Mouse (Mus musculus) CH12.LX (cell line): Measurements from ENCODE around the gene Pogz. TPM values are rescaled to one million over a fixed set of nuclear protein-coding genes. Genes with fewer than 3 reads are reported as not detected.

Source experiments
- DNase-seq: peaks from one replicate; pipeline ENCODE4 v3.0.0-alpha.2; 2013; ENCODE audit errors: extremely low read depth
- H3K27ac ChIP-seq: 2 replicates; pipeline ENCODE4 v1.5.1; 2012; ENCODE audit warnings: low read depth, mild to moderate bottlenecking, control low read depth, moderate library complexity; ENCODE audit not compliant: insufficient read depth
- H3K27me3 ChIP-seq: replicated peaks from 2 replicates; pipeline ENCODE3; 2012; ENCODE audit warnings: inconsistent platforms
- H3K36me3 ChIP-seq, 2 experiments: replicated peaks in 1 of 2; 2 replicates each; pipeline versions ENCODE3 to v1.6.1; 2012; ENCODE audit warnings: inconsistent platforms in 1 of 2, low read length in 1 of 2, mild to moderate bottlenecking in 1 of 2, mixed read lengths in 1 of 2, moderate library complexity in 1 of 2; ENCODE audit not compliant: control insufficient read depth in 1 of 2, insufficient read depth in 1 of 2
- H3K4me1 ChIP-seq, 2 experiments: 2 replicates each; pipeline ENCODE4 v1.6.1; 2012; ENCODE audit warnings: inconsistent platforms in 1 of 2, moderate library complexity in 1 of 2; ENCODE audit not compliant: insufficient read depth in 2 of 2, control insufficient read depth in 1 of 2
- H3K4me2 ChIP-seq: 2 replicates; pipeline ENCODE4 v1.6.1; 2012; ENCODE audit warnings: low read depth, mild to moderate bottlenecking, control low read depth; ENCODE audit not compliant: poor library complexity, insufficient read depth, severe bottlenecking
- H3K4me3 ChIP-seq, 3 experiments: fragments of 150-350 bp in 1 of 3; sonication (generic) in 1 of 3; replicated peaks in 1 of 3; 2 replicates each; pipeline versions ENCODE3 to v1.5.1; 2011 to 2012; ENCODE audit warnings: low read depth in 2 of 3, low read length in 2 of 3, mild to moderate bottlenecking in 2 of 3, moderate library complexity in 2 of 3, control low read depth in 1 of 3, improper control_type of control experiment in 1 of 3, inconsistent platforms in 1 of 3, mixed read lengths in 1 of 3; ENCODE audit not compliant: poor library complexity in 1 of 3
- H3K79me2 ChIP-seq: replicated peaks from 2 replicates; pipeline ENCODE4 v1.6.1; 2012; ENCODE audit warnings: mild to moderate bottlenecking, moderate library complexity; ENCODE audit not compliant: control insufficient read depth, poor library complexity, insufficient read depth, severe bottlenecking; ENCODE audit errors: extremely low read depth
- H3K9ac ChIP-seq: 2 replicates; pipeline ENCODE4 v1.6.1; 2012; ENCODE audit warnings: low read depth, mild to moderate bottlenecking, control low read depth, moderate library complexity; ENCODE audit not compliant: insufficient read depth
- H3K9me3 ChIP-seq: replicated peaks from 2 replicates; pipeline ENCODE3; 2012; ENCODE audit warnings: low read length, inconsistent platforms, mixed read lengths
- CHD1 ChIP-seq: IDR thresholded peaks from 2 replicates; pipeline ENCODE4 v1.6.1; 2012; ENCODE audit warnings: low read depth, low read length, improper control_type of control experiment, inconsistent platforms
- CTCF ChIP-seq, 2 experiments: IDR thresholded peaks in 1 of 2; conservative IDR thresholded peaks in 1 of 2; 2 replicates each; pipeline ENCODE4 v1.5.1; 2011 to 2012; ENCODE audit warnings: low read depth in 2 of 2, low read length in 2 of 2, improper control_type of control experiment in 1 of 2, inconsistent platforms in 1 of 2, mild to moderate bottlenecking in 1 of 2, moderate library complexity in 1 of 2
- E2F4 ChIP-seq: IDR thresholded peaks from 2 replicates; pipeline ENCODE4 v1.6.1; 2011; ENCODE audit warnings: low read depth, low read length, improper control_type of control experiment; ENCODE audit not compliant: insufficient replicate concordance
- ELF1 ChIP-seq: IDR thresholded peaks from 2 replicates; pipeline ENCODE4 v1.6.1; 2014; ENCODE audit warnings: low read depth, mild to moderate bottlenecking, inconsistent platforms, low read length, improper control_type of control experiment
- EP300 ChIP-seq: IDR thresholded peaks from 2 replicates; pipeline ENCODE4 v1.6.1; 2011; ENCODE audit warnings: low read length, improper control_type of control experiment
- ETS1 ChIP-seq: conservative IDR thresholded peaks from 2 replicates; pipeline ENCODE4 v1.6.1; 2012; ENCODE audit warnings: low read depth, mild to moderate bottlenecking, inconsistent platforms, low read length, improper control_type of control experiment, moderate library complexity
- HCFC1 ChIP-seq: IDR thresholded peaks from 2 replicates; pipeline ENCODE4 v1.6.1; 2012; ENCODE audit warnings: low read depth, mild to moderate bottlenecking, inconsistent platforms, low read length, improper control_type of control experiment
- JUND ChIP-seq: conservative IDR thresholded peaks from 2 replicates; pipeline ENCODE4 v1.6.1; 2011; ENCODE audit warnings: low read depth, low read length, improper control_type of control experiment
- KAT2A ChIP-seq: IDR thresholded peaks from 2 replicates; pipeline ENCODE4 v1.6.1; 2012; ENCODE audit warnings: low read length, improper control_type of control experiment, inconsistent platforms; ENCODE audit not compliant: insufficient replicate concordance
- MAX ChIP-seq: IDR thresholded peaks from 2 replicates; pipeline ENCODE4 v1.6.1; 2011; ENCODE audit warnings: low read length, improper control_type of control experiment
- MEF2A ChIP-seq: IDR thresholded peaks from 2 replicates; pipeline ENCODE4 v1.6.1; 2014; ENCODE audit warnings: low read depth, mild to moderate bottlenecking, inconsistent platforms, low read length, improper control_type of control experiment, borderline replicate concordance
- MYC ChIP-seq: IDR thresholded peaks from 2 replicates; pipeline ENCODE4 v1.6.1; 2011; ENCODE audit warnings: low read depth, mild to moderate bottlenecking, improper control_type of control experiment, low read length
- NELFE ChIP-seq: IDR thresholded peaks from 2 replicates; pipeline ENCODE4 v1.6.1; 2011; ENCODE audit warnings: low read depth, low read length, improper control_type of control experiment
- NRF1 ChIP-seq: IDR thresholded peaks from 2 replicates; pipeline ENCODE4 v1.6.1; 2014; ENCODE audit warnings: low read depth, mild to moderate bottlenecking, inconsistent platforms, low read length, improper control_type of control experiment, moderate library complexity
- PAX5 ChIP-seq: IDR thresholded peaks from 2 replicates; pipeline ENCODE4 v1.6.1; 2012; ENCODE audit warnings: low read length, inconsistent platforms, mixed read lengths
- POLR2A ChIP-seq: IDR thresholded peaks from 2 replicates; pipeline ENCODE4 v1.6.1; 2011; ENCODE audit warnings: low read depth, mild to moderate bottlenecking, improper control_type of control experiment, low read length
- POLR2AphosphoS2 ChIP-seq: IDR thresholded peaks from 2 replicates; pipeline ENCODE4 v1.6.1; 2011; ENCODE audit warnings: low read depth, low read length, improper control_type of control experiment
- RAD21 ChIP-seq: IDR thresholded peaks from 2 replicates; pipeline ENCODE4 v1.6.1; 2011; ENCODE audit warnings: low read depth, mild to moderate bottlenecking, low read length, improper control_type of control experiment, moderate library complexity
- RCOR1 ChIP-seq: conservative IDR thresholded peaks from 2 replicates; pipeline ENCODE4 v1.6.1; 2012; ENCODE audit warnings: low read depth, mild to moderate bottlenecking, inconsistent platforms, low read length, improper control_type of control experiment
- SMC3 ChIP-seq: IDR thresholded peaks from 2 replicates; pipeline ENCODE4 v1.6.1; 2011; ENCODE audit warnings: low read depth, low read length, improper control_type of control experiment
- TBP ChIP-seq: conservative IDR thresholded peaks from 2 replicates; pipeline ENCODE4 v1.6.1; 2011; ENCODE audit warnings: low read depth, low read length, improper control_type of control experiment
- TCF12 ChIP-seq: IDR thresholded peaks from 2 replicates; pipeline ENCODE4 v1.6.1; 2014; ENCODE audit warnings: low read depth, mild to moderate bottlenecking, inconsistent platforms, low read length, improper control_type of control experiment
- UBTF ChIP-seq: IDR thresholded peaks from 2 replicates; pipeline ENCODE4 v1.6.1; 2012; ENCODE audit warnings: low read depth, mild to moderate bottlenecking, inconsistent platforms, low read length, improper control_type of control experiment, moderate library complexity
- USF1 ChIP-seq: IDR thresholded peaks from 2 replicates; pipeline ENCODE4 v1.6.1; 2014; ENCODE audit warnings: low read depth, mild to moderate bottlenecking, inconsistent platforms, low read length, improper control_type of control experiment
- USF2 ChIP-seq: conservative IDR thresholded peaks from 2 replicates; pipeline ENCODE4 v1.6.1; 2011; ENCODE audit warnings: low read depth, low read length, improper control_type of control experiment
- ZC3H11A ChIP-seq: IDR thresholded peaks from 2 replicates; pipeline ENCODE4 v1.6.1; 2012; ENCODE audit warnings: low read depth, mild to moderate bottlenecking, inconsistent platforms, low read length, improper control_type of control experiment
- ZKSCAN1 ChIP-seq: IDR thresholded peaks from 2 replicates; pipeline ENCODE4 v1.6.1; 2012; ENCODE audit warnings: low read depth, inconsistent platforms, low read length, improper control_type of control experiment, borderline replicate concordance
- ZMIZ1 ChIP-seq: IDR thresholded peaks from 2 replicates; pipeline ENCODE4 v1.6.1; 2012; ENCODE audit warnings: low read depth, mild to moderate bottlenecking, inconsistent platforms, low read length, improper control_type of control experiment
- ZNF384 ChIP-seq: IDR thresholded peaks from 2 replicates; pipeline ENCODE4 v1.6.1; 2012; ENCODE audit warnings: low read depth, low read length, improper control_type of control experiment, inconsistent platforms
- dilution Hi-C: fragments of 300-500 bp; cut with MboI; formaldehyde crosslinking; loops from 2 replicates; pipeline ENCODE4 v1.14.3; 2020; ENCODE audit warnings: low sequenced_read_pairs; ENCODE audit not compliant: extremely low pct_unique_long_range_greater_than_20kb, extremely low pct_ligation_motif_present
- in situ Hi-C: fragments of 300-500 bp; cut with MboI; formaldehyde crosslinking; loops from 3 replicates; pipeline ENCODE4 v1.14.3; 2019; ENCODE audit warnings: low sequenced_read_pairs, low pct_ligation_motif_present, low pct_unique_long_range_greater_than_20kb, mixed read lengths
- polyA plus RNA-seq: library from polyadenylated mRNA; unstranded; fragments of >175 nt; gene quantifications from 2 replicates; pipeline ENCODE4 v1.2.1, GENCODE M21; 2012; ENCODE audit warnings: low read depth; ENCODE audit not compliant: insufficient read length
- total RNA-seq, 2 experiments: library from RNA; depleted of rRNA; stranded (reverse); fragments of 300-350 nt in 1 of 2; fragments of >200 nt in 1 of 2; gene quantifications; 2 replicates each; pipeline ENCODE4 v1.2.3; 2012 to 2014

The Pogz gene
- total and polyA plus RNA-seq, 3 experiments, result 7.7 to 23.4 (median 10.1) TPM

DNA sequence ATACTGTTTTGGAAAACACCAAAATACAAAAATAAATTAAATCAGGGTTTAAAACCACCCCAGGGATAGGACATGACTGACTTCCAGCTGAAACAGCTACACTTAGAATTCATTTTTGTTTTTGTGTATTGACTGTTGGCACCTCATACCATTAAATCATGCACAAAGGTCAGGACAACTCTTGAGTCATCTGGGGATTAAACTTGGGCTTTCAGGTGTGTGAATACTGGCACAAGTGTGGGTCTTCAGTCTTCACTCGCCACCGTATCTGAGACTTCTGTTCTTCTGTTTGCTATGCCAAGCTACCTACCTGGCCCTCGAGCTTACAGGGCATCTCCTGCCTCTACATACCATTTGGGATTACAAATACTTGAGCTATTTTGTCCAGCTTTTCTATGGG is 45.2 kb downstream of the Pogz start:
- TF ChIP-seq TCF12 (no peak), POLR2A (no peak; the same call in 1 of the 2 replicates), EP300 (no peak), USF2 (no peak), NELFE (no peak), SMC3 (no peak), HCFC1 (no peak), POLR2AphosphoS2 (no peak), TBP (no peak), ZC3H11A (no peak), NRF1 (no peak), USF1 (no peak)
- H3K4me1 ChIP-seq, result peaks cover under 1 to 18% of the 10 kb centered on the region in 2 experiments; a peak in 3 of 4 replicates
- H3K4me2 ChIP-seq, result no peak overlapping the region
- H3K36me3 ChIP-seq, result peaks cover 55 to 83% of the 10 kb centered on the region in 2 experiments
- dilution Hi-C loops (no loop called here), in situ Hi-C loops (no loop called here)
- no peaks in the 10 kb centered on the region for H3K9me3 ChIP-seq
- H3K79me2 ChIP-seq, result peaks cover 16% of the 10 kb centered on the region
- no peak overlapping the region for H3K9ac ChIP-seq
- DNase-seq, result no peak
- H3K4me3 ChIP-seq, result no peak overlapping the region
- H3K27me3 ChIP-seq, result no peaks in the 10 kb centered on the region
- no peak overlapping the region for H3K27ac ChIP-seq

DNA sequence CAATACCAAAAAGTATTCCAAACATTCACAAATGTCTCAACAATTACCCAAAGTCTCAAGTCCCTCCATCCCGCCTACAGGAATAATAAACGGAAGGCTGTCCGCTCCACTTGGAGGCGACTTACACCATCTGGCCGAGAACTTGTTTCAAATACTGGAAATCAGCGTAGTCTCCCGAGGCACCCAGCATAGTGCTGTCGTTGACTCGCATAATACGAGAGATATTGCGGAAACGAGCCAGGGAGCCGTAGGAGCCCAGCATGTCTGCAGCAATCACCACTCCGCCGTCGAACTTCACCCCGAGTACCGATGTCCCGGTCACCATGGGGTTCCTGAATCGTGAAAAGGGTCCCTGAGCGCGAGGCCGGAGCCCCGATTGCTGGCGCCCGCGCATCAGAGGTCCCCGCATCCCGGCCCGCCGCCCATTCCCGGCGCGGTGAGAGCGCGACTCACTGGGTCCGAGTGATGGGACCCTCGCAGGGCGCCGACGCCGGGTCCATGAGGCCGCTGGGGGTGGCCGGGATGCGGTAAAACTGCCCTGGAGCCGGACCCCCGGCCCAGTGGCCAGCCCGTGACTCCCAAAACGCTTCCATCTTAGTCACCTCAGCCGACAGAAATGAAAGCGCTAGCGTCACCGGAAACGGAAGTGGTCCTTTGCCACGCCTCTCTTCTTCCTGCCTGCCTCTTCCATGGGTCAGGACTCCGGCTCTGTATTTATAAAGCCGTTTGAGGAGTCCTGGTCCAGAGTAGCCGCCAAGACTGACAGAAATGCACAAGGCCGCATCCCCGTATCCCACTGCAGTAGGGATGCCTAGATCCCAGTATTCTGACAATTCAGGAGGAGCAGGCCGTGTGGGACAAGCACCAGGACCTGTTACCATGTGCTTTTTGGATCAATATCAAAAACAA is 49.2 kb downstream of the Pogz start, which contains the start of gene Psmb4:
Gene Psmb4, minus strand, starts transcription at position 646 of the 909 bp plus-strand sequence.
- peaks cover 16% of the 10 kb centered on the region for H3K79me2 ChIP-seq
- dilution Hi-C loops, result no loop called here
- H3K27ac ChIP-seq, result peak within 1 kb of the TSS; percentile 47
- peaks cover 2 to 22% of the 10 kb centered on the region in 2 experiments; a peak in 3 of 4 replicates for H3K4me1 ChIP-seq
- in situ Hi-C loops, result no loop called here
- H3K27me3 ChIP-seq, result no peaks in the 10 kb centered on the region
- H3K4me3 ChIP-seq, result peak within 1 kb of the TSS; percentile 92 to 99 (median 95)
- H3K36me3 ChIP-seq, result peaks cover 26 to 43% of the 10 kb centered on the region in 2 experiments
- H3K9ac ChIP-seq, result peak within 1 kb of the TSS; percentile 92
- DNase-seq, result peak; percentile 94
- H3K9me3 ChIP-seq, result no peaks in the 10 kb centered on the region
- H3K4me2 ChIP-seq, result peak within 1 kb of the TSS; percentile 83
- TF ChIP-seq NELFE (peak; percentile 96), HCFC1 (peak; percentile 81), TCF12 (peak; percentile 96), E2F4 (no peak), ZKSCAN1 (no peak), ZMIZ1 (peak; percentile 79; the same call in 1 of the 2 replicates), TBP (peak; percentile 96), KAT2A (0 out of 2 replicates have a peak, but pooled peaks have one; percentile 49), MEF2A (0 out of 2 replicates have a peak, but pooled peaks have one; percentile 7), PAX5 (no peak), NRF1 (peak; percentile 18; the same call in 1 of the 2 replicates), MYC (peak; percentile 97), JUND (no peak), ELF1 (peak; percentile 80), CHD1 (no peak), UBTF (no peak), CTCF (conservative IDR thresholded peaks at IDR 0.05 in 1 of 2, IDR thresholded peaks at IDR 0.05 in 1 of 2; ENCODE audit: low read depth in 2 of 2, low read length in 2 of 2) (no peak), MAX (peak; percentile 83), ETS1 (0 out of 2 replicates have a peak, but pooled peaks have one; percentile 17), RAD21 (no peak), RCOR1 (no peak), EP300 (no peak), ZNF384 (no peak), ZC3H11A (no peak), USF2 (no peak)
